Mouse (Mus musculus) cerebellum, adult 2 months (tissue): ENCODE results near the gene Hypk. TPM values are rescaled to one million over a fixed set of nuclear protein-coding genes. Genes with fewer than 3 reads are reported as not detected.

ENCODE experiments used
- DNase-seq, 2 experiments: peaks; one replicate each; pipeline ENCODE4 v3.0.0; 2021
- H3K27ac ChIP-seq: fragments of 200-500 bp; 2 replicates; pipeline ENCODE4 v1.5.1; 2012; ENCODE audit warnings: low read length, control low read depth, inconsistent platforms; ENCODE audit not compliant: insufficient read depth
- H3K27me3 ChIP-seq: fragments of 200-500 bp; 2 replicates; pipeline ENCODE4 v1.6.1; 2012; ENCODE audit warnings: inconsistent platforms, mild to moderate bottlenecking, low read length, moderate library complexity; ENCODE audit not compliant: control insufficient read depth, insufficient read depth
- H3K4me1 ChIP-seq: fragments of 200-500 bp; 2 replicates; pipeline ENCODE4 v1.6.1; 2011; ENCODE audit warnings: low read length; ENCODE audit not compliant: control insufficient read depth, insufficient read depth
- H3K4me3 ChIP-seq: fragments of 200-500 bp; replicated peaks from 2 replicates; pipeline ENCODE3; 2011; ENCODE audit warnings: mild to moderate bottlenecking, low read depth, low read length, control low read depth; ENCODE audit not compliant: insufficient read depth
- CTCF ChIP-seq: fragments of 200-500 bp; IDR thresholded peaks from 2 replicates; pipeline ENCODE4 v1.5.1; 2011; ENCODE audit warnings: low read depth, mild to moderate bottlenecking, control low read depth, low read length, moderate library complexity, borderline replicate concordance; ENCODE audit not compliant: insufficient read depth
- POLR2A ChIP-seq: fragments of 200-500 bp; IDR thresholded peaks from 2 replicates; pipeline ENCODE4 v1.6.1; 2011; ENCODE audit warnings: low read length, control low read depth, borderline replicate concordance; ENCODE audit not compliant: insufficient read depth
- WGBS: fragments of 180-500 bp; shearing (Covaris S2); methylation state at CpG from one replicate; pipeline ENCODE4 v1.1.7; 2018; 5-methylcytosine and 5-hydroxymethylcytosine counted together
- polyA plus RNA-seq: library from polyadenylated mRNA; depleted of rRNA; stranded (reverse); fragments of >200 nt; gene quantifications from 2 replicates; pipeline ENCODE4 v1.2.3, GENCODE M21; 2012

The Hypk gene
- polyA plus RNA-seq, 1 experiment, result 24.7 TPM

DNA sequence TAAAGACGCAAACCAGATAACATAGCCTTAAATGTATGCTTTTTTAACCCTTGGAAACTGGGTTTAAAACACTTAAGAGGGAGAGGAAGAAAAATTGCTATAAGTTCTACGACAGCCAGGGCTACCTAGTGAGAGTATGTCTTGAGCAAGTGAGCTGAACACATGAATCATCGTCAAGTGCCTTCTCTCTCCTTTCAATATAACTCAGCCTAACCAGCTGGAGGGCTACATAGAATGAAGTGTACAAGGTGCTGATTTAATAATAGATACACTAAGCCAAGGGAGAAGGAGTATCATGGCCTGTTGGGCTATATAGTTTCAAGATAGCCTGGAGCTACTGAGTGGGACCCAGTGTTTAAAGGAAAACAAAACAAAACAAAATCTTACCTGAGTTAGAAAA is 34.6 kb upstream of the Hypk start:
- no peak for TF ChIP-seq POLR2A
- no peak for TF ChIP-seq CTCF
- H3K27me3 ChIP-seq, result no peaks in the 10 kb centered on the region

DNA sequence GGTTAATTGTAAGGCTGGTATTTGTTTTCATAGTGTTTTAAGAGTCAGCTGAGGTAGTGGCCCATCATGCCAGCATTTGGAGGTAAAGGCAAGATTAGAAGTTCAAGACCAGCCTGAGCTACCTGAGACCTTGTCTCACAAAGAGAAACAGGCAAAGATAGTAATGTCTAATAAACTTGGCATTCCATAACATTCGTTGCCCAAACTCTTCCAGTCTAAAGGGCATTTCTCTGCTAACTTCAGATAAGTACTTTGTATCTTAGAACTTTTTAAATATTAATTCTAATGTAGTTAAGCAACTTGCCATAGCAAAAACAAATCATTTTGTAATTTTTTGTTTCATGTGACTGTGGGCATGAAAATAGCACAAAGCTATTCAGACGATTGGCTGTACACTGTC is 29.9 kb upstream of the Hypk start:
- no peak for TF ChIP-seq POLR2A
- TF ChIP-seq CTCF, result no peak
- DNase-seq, result no peak
- no peak overlapping the region for H3K27ac ChIP-seq
- H3K4me3 ChIP-seq, result no peak overlapping the region
- no peaks in the 10 kb centered on the region for H3K4me1 ChIP-seq
- 88% methylated on average over 2 of the region's 2 CpGs for WGBS
- H3K27me3 ChIP-seq, result no peaks in the 10 kb centered on the region

More for the DNA sequence above, 34.6 kb upstream of the Hypk start:
- WGBS, result 76% methylated on average over 3 of the region's 3 CpGs
- H3K4me3 ChIP-seq, result no peak overlapping the region
- H3K4me1 ChIP-seq, result no peaks in the 10 kb centered on the region; the same call in 1 of the 2 replicates
- no peak for DNase-seq
- no peak overlapping the region for H3K27ac ChIP-seq

DNA sequence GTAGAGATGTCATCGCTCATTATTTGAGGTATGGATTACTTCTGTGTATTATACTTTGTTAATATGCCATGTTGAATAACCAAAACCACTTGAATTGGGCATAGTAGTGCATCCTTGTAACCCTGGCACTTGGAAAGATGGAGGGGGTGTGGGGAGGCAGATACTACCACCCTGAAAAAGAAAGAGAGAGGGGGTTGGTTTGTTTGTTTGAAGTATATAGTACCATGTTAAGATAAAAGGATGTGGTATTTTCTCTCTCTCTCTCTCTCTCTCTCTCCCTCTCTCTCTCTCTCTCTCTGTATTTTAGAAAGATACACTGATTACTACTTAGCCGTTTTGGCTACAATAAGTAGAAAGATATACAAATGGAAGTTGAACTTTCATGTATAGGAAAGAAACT is 27.2 kb upstream of the Hypk start:
- Histone ChIP-seq H3K27ac (no peak overlapping the region), H3K4me3 (no peak overlapping the region), H3K27me3 (no peaks in the 10 kb centered on the region), H3K4me1 (no peaks in the 10 kb centered on the region)
- no peak for DNase-seq
- WGBS, result 95% methylated on average over 2 of the region's 2 CpGs
- TF ChIP-seq POLR2A (no peak), CTCF (no peak)

DNA sequence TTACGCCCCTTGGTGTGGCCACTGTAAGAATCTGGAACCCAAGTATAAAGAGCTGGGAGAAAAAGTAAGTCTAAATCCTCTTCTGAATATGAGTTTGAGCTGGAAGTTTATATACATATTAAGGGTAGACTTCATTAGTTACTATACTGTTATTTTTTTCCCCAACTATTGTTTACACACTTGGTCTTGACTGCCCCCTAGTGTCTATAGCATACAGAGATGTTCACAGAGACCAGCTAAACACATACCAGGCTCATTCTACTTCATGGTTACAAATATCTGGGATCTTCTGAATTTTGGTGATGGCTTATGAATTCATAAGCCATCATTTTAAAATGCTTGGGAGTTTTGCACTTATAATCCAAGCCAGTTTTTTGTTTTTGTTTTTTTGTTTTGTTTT is 18.2 kb upstream of the Hypk start:
- WGBS, result 100% methylated on average over 1 of the region's 1 CpGs
- no peak for DNase-seq
- no peak overlapping the region for H3K4me3 ChIP-seq
- no peaks in the 10 kb centered on the region for H3K27me3 ChIP-seq
- TF ChIP-seq CTCF (peak; percentile 27; the same call in 1 of the 2 replicates), POLR2A (no peak)
- H3K27ac ChIP-seq, result no peak overlapping the region
- H3K4me1 ChIP-seq, result no peaks in the 10 kb centered on the region

DNA sequence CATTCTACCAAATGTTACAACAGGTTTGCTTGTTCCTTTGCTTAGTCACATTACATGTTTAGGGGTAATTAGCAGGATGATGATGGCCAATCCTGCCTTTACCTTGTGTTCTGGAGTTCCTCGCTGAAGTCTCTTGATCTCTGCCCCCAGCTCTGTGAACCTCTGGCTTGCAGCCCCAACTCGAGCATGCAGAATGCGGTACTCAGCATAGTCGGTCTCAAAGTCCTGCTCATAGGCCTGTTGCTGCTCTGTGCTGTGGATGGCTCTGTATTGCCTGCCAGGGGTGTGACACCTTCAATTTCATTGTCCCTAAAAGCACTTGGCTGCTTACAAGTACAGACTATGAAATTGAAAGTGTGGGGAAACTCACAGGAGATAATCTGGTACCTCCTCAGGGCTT is 13.3 kb upstream of the Hypk start:
- Histone ChIP-seq H3K27ac (no peak overlapping the region), H3K4me3 (no peak overlapping the region), H3K4me1 (peaks cover 6% of the 10 kb centered on the region), H3K27me3 (no peaks in the 10 kb centered on the region)
- no peak for DNase-seq
- no peak for TF ChIP-seq CTCF
- no peak for TF ChIP-seq POLR2A
- WGBS, result 69% methylated on average over 4 of the region's 4 CpGs

DNA sequence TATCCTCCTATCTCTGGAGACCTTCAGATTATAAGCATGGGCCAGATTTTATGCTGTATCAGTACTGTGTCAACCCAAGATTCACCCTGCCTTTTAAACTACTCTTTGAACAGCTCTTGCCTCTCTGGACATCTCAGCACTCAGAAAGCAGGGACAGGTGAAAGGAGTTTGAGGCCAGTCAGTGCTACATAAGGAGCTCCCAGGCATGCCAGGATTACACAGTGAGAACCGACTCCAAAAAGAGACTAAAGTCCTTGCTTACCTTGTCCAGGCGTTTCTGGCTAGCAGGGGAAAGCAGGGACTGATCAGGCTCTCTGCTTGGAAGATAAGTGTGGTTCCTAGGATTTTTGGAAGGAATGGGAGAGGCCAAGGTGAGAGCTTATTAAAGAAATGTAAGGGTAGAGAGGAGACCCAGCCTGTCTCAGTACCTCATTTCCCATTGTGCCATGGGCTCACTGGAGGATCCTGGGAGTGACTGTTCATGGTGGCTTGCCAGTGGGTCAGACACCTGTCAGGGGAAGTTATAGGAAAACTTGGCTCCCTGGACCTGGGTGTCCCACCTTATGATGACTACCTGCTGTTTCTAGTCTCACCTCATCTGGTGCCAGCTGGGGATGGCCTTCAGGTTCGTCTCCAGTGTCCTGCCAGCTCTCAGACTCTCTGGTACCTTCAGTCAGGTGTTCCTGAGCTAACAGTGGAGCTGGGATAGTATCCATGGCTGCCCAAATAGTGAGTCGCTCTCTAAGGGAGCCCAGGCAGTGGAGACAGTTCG is 12.1 kb upstream of the Hypk start:
- TF ChIP-seq POLR2A (no peak), CTCF (no peak)
- Histone ChIP-seq H3K27ac (no peak overlapping the region), H3K4me3 (no peak overlapping the region), H3K27me3 (no peaks in the 10 kb centered on the region), H3K4me1 (peaks cover 6% of the 10 kb centered on the region)
- 63% methylated on average over 5 of the region's 5 CpGs for WGBS
- DNase-seq, result no peak

DNA sequence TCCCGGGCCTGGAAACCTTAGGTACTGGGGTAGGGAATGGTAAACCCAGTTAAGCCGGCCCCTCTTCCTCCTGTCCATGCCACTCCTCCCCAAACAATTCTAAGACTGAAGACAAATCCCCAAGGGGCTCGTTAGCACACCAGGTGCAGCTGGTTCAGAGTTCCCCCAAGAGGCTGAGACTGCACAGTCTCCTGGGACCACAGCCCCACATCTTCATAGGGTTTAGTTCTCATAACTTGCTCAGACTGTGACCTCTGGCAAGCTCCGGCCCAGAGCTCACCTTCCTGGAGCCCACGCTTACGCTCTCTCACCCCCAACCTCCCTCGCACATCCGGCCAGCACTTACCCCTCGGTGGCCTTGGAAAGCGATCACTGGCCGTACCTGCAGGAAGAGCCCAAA is 11.3 kb upstream of the Hypk start:
- Histone ChIP-seq H3K4me1 (peaks cover 6% of the 10 kb centered on the region), H3K27me3 (no peaks in the 10 kb centered on the region), H3K4me3 (peak overlapping the region; percentile 39), H3K27ac (no peak overlapping the region)
- no peak for TF ChIP-seq POLR2A
- TF ChIP-seq CTCF, result no peak
- no peak for DNase-seq
- 13% methylated on average over 11 of the region's 11 CpGs for WGBS
